Mouse (Mus musculus): ENCODE measurements around the gene Gm20388. TPM values are rescaled to one million over a fixed set of nuclear protein-coding genes. Genes with fewer than 3 reads are reported as not detected.

The Gm20388 gene
- polyA plus RNA-seq, 1 experiment from 2014 or later, result not detected

- Histone ChIP-seq H3K27ac (replicated peaks; ENCODE audit: low read depth, low read length) (no peak overlapping the region), H3K9ac (ENCODE audit: low read length) (no peak overlapping the region), H3K36me3 (ENCODE audit: control insufficient read depth, insufficient read depth, low read length) (no peaks in the 10 kb centered on the region), H3K4me2 (ENCODE audit: low read depth, severe bottlenecking) (peak overlapping the region; percentile 36), H3K27me3 (ENCODE audit: control insufficient read depth, insufficient read depth, low read length) (no peaks in the 10 kb centered on the region), H3K9me3 (ENCODE audit: control insufficient read depth, low read length) (peaks cover 1% of the 10 kb centered on the region; the same call in 1 of the 2 replicates), H3K4me3 (ENCODE audit: low read depth, low read length) (peak overlapping the region; percentile 15; the same call in 1 of the 2 replicates), H3K4me1 (ENCODE audit: control insufficient read depth, insufficient read depth, low read length) (peaks cover 13% of the 10 kb centered on the region)
- DNase-seq (ENCODE audit: low spot score), result peak; percentile 61
- 17% methylated on average over 31 of the region's 31 CpGs for WGBS
- no peak for ATAC-seq (ENCODE audit: insufficient number of reproducible peaks, low FRiP score, low TSS enrichment, low read depth)
Observed at GRCm38 (mm10) chr8:122870377-122870863, 2959.8 kb downstream of the Gm20388 start.

GRCm38 (mm10) chr8:122871663-122872062 lies 2961.0 kb downstream of the Gm20388 start:
- no peak overlapping the region for H3K27ac ChIP-seq (replicated peaks; ENCODE audit: low read depth, low read length)
- H3K36me3 ChIP-seq (ENCODE audit: control insufficient read depth, insufficient read depth, low read length), result no peaks in the 10 kb centered on the region
- 76% methylated on average over 9 of the region's 9 CpGs for WGBS
- no peak for ATAC-seq (ENCODE audit: insufficient number of reproducible peaks, low FRiP score, low TSS enrichment, low read depth)
- no peaks in the 10 kb centered on the region for H3K9me3 ChIP-seq (ENCODE audit: control insufficient read depth, low read length)
- peaks cover 16% of the 10 kb centered on the region for H3K4me1 ChIP-seq (ENCODE audit: control insufficient read depth, insufficient read depth, low read length)
- H3K27me3 ChIP-seq (ENCODE audit: control insufficient read depth, insufficient read depth, low read length), result no peaks in the 10 kb centered on the region
- no peak for DNase-seq (ENCODE audit: low spot score)
- no peak overlapping the region for H3K4me2 ChIP-seq (ENCODE audit: low read depth, severe bottlenecking)
- no peak overlapping the region for H3K4me3 ChIP-seq (ENCODE audit: low read depth, low read length)
- no peak overlapping the region for H3K9ac ChIP-seq (ENCODE audit: low read length)

GRCm38 (mm10) chr8:122873171-122873570 lies 2962.5 kb downstream of the Gm20388 start:
- Histone ChIP-seq H3K4me2 (ENCODE audit: low read depth, severe bottlenecking) (no peak overlapping the region), H3K27ac (replicated peaks; ENCODE audit: low read depth, low read length) (no peak overlapping the region), H3K36me3 (ENCODE audit: control insufficient read depth, insufficient read depth, low read length) (no peaks in the 10 kb centered on the region), H3K4me3 (ENCODE audit: low read depth, low read length) (no peak overlapping the region), H3K27me3 (ENCODE audit: control insufficient read depth, insufficient read depth, low read length) (no peaks in the 10 kb centered on the region), H3K9ac (ENCODE audit: low read length) (no peak overlapping the region), H3K9me3 (ENCODE audit: control insufficient read depth, low read length) (no peaks in the 10 kb centered on the region), H3K4me1 (ENCODE audit: control insufficient read depth, insufficient read depth, low read length) (peaks cover 16% of the 10 kb centered on the region)
- ATAC-seq (ENCODE audit: insufficient number of reproducible peaks, low FRiP score, low TSS enrichment, low read depth) (no peak), DNase-seq (ENCODE audit: low spot score) (no peak)
- WGBS, result 29% methylated on average over 6 of the region's 6 CpGs

- peaks cover 14% of the 10 kb centered on the region for H3K4me1 ChIP-seq (ENCODE audit: control insufficient read depth, insufficient read depth, low read length)
- H3K27me3 ChIP-seq (ENCODE audit: control insufficient read depth, insufficient read depth, low read length), result no peaks in the 10 kb centered on the region
- no peaks in the 10 kb centered on the region for H3K36me3 ChIP-seq (ENCODE audit: control insufficient read depth, insufficient read depth, low read length)
- no peak overlapping the region for H3K4me3 ChIP-seq (ENCODE audit: low read depth, low read length)
- no peak overlapping the region for H3K4me2 ChIP-seq (ENCODE audit: low read depth, severe bottlenecking)
- H3K9ac ChIP-seq (ENCODE audit: low read length), result no peak overlapping the region; the same call in 1 of the 2 replicates
- DNase-seq (ENCODE audit: low spot score) (peak; percentile 47), ATAC-seq (ENCODE audit: insufficient number of reproducible peaks, low FRiP score, low TSS enrichment, low read depth) (0 out of 2 replicates have a peak, but pooled peaks have one; percentile 31)
- 39% methylated on average over 5 of the region's 5 CpGs for WGBS
- H3K27ac ChIP-seq (replicated peaks; ENCODE audit: low read depth, low read length), result no peak overlapping the region
- H3K9me3 ChIP-seq (ENCODE audit: control insufficient read depth, low read length), result no peaks in the 10 kb centered on the region
Observed at GRCm38 (mm10) chr8:122875186-122875585, 2964.5 kb downstream of the Gm20388 start.

- Histone ChIP-seq H3K4me1 (ENCODE audit: control insufficient read depth, insufficient read depth, low read length) (peaks cover 9% of the 10 kb centered on the region), H3K4me3 (ENCODE audit: low read depth, low read length) (no peak overlapping the region), H3K4me2 (ENCODE audit: low read depth, severe bottlenecking) (no peak overlapping the region), H3K9me3 (ENCODE audit: control insufficient read depth, low read length) (no peaks in the 10 kb centered on the region), H3K9ac (ENCODE audit: low read length) (no peak overlapping the region), H3K36me3 (ENCODE audit: control insufficient read depth, insufficient read depth, low read length) (peaks cover 5% of the 10 kb centered on the region; the same call in 1 of the 2 replicates), H3K27ac (replicated peaks; ENCODE audit: low read depth, low read length) (no peak overlapping the region), H3K27me3 (ENCODE audit: control insufficient read depth, insufficient read depth, low read length) (no peaks in the 10 kb centered on the region)
- no peak for DNase-seq (ENCODE audit: low spot score)
- 82% methylated on average over 3 of the region's 3 CpGs for WGBS
- no peak for ATAC-seq (ENCODE audit: insufficient number of reproducible peaks, low FRiP score, low TSS enrichment, low read depth)
Observed at GRCm38 (mm10) chr8:122878231-122878630, 2967.6 kb downstream of the Gm20388 start.

- Histone ChIP-seq H3K4me1 (ENCODE audit: control insufficient read depth, insufficient read depth, low read length) (peaks cover 5% of the 10 kb centered on the region), H3K9ac (ENCODE audit: low read length) (no peak overlapping the region), H3K4me3 (ENCODE audit: low read depth, low read length) (no peak overlapping the region), H3K27ac (replicated peaks; ENCODE audit: low read depth, low read length) (no peak overlapping the region), H3K27me3 (ENCODE audit: control insufficient read depth, insufficient read depth, low read length) (no peaks in the 10 kb centered on the region), H3K9me3 (ENCODE audit: control insufficient read depth, low read length) (no peaks in the 10 kb centered on the region), H3K36me3 (ENCODE audit: control insufficient read depth, insufficient read depth, low read length) (peaks cover 12% of the 10 kb centered on the region; the same call in 1 of the 2 replicates), H3K4me2 (ENCODE audit: low read depth, severe bottlenecking) (no peak overlapping the region)
- ATAC-seq (ENCODE audit: insufficient number of reproducible peaks, low FRiP score, low TSS enrichment, low read depth), result no peak
- no peak for DNase-seq (ENCODE audit: low spot score)
- WGBS, result 44% methylated on average over 3 of the region's 3 CpGs
Observed at GRCm38 (mm10) chr8:122880302-122880701, 2969.7 kb downstream of the Gm20388 start.

GRCm38 (mm10) chr8:122883671-122884070 lies 2973.0 kb downstream of the Gm20388 start:
- H3K4me3 ChIP-seq (ENCODE audit: low read depth, low read length), result no peak overlapping the region
- DNase-seq (ENCODE audit: low spot score), result no peak

GRCm38 (mm10) chr8:122891440-122891839 lies 2980.8 kb downstream of the Gm20388 start:
- no peak for ATAC-seq (ENCODE audit: insufficient number of reproducible peaks, low FRiP score, low TSS enrichment, low read depth)

More at GRCm38 (mm10) chr8:122883671-122884070, 2973.0 kb downstream of the Gm20388 start:
- Histone ChIP-seq H3K9ac (ENCODE audit: low read length) (no peak overlapping the region), H3K4me1 (ENCODE audit: control insufficient read depth, insufficient read depth, low read length) (no peaks in the 10 kb centered on the region), H3K36me3 (ENCODE audit: control insufficient read depth, insufficient read depth, low read length) (peaks cover 36% of the 10 kb centered on the region), H3K9me3 (ENCODE audit: control insufficient read depth, low read length) (no peaks in the 10 kb centered on the region), H3K27me3 (ENCODE audit: control insufficient read depth, insufficient read depth, low read length) (no peaks in the 10 kb centered on the region), H3K4me2 (ENCODE audit: low read depth, severe bottlenecking) (no peak overlapping the region), H3K27ac (replicated peaks; ENCODE audit: low read depth, low read length) (no peak overlapping the region)
- no peak for ATAC-seq (ENCODE audit: insufficient number of reproducible peaks, low FRiP score, low TSS enrichment, low read depth)
- WGBS, result 92% methylated on average over 10 of the region's 10 CpGs

GRCm38 (mm10) chr8:122893451-122893850 lies 2982.8 kb downstream of the Gm20388 start:
- no peaks in the 10 kb centered on the region for H3K27me3 ChIP-seq (ENCODE audit: control insufficient read depth, insufficient read depth, low read length)
- ATAC-seq (ENCODE audit: insufficient number of reproducible peaks, low FRiP score, low TSS enrichment, low read depth) (no peak), DNase-seq (ENCODE audit: low spot score) (no peak)
- H3K9me3 ChIP-seq (ENCODE audit: control insufficient read depth, low read length), result no peaks in the 10 kb centered on the region
- H3K9ac ChIP-seq (ENCODE audit: low read length), result no peak overlapping the region
- peaks cover 44% of the 10 kb centered on the region for H3K36me3 ChIP-seq (ENCODE audit: control insufficient read depth, insufficient read depth, low read length)
- 92% methylated on average over 12 of the region's 12 CpGs for WGBS
- H3K27ac ChIP-seq (replicated peaks; ENCODE audit: low read depth, low read length), result no peak overlapping the region
- H3K4me1 ChIP-seq (ENCODE audit: control insufficient read depth, insufficient read depth, low read length), result no peaks in the 10 kb centered on the region
- no peak overlapping the region for H3K4me2 ChIP-seq (ENCODE audit: low read depth, severe bottlenecking)
- no peak overlapping the region for H3K4me3 ChIP-seq (ENCODE audit: low read depth, low read length)

More at GRCm38 (mm10) chr8:122891440-122891839, 2980.8 kb downstream of the Gm20388 start:
- peaks cover 53% of the 10 kb centered on the region for H3K36me3 ChIP-seq (ENCODE audit: control insufficient read depth, insufficient read depth, low read length)
- H3K4me2 ChIP-seq (ENCODE audit: low read depth, severe bottlenecking), result no peak overlapping the region
- no peak overlapping the region for H3K27ac ChIP-seq (replicated peaks; ENCODE audit: low read depth, low read length)
- no peak for DNase-seq (ENCODE audit: low spot score)
- WGBS, result 88% methylated on average over 12 of the region's 12 CpGs
- H3K9ac ChIP-seq (ENCODE audit: low read length), result no peak overlapping the region
- H3K27me3 ChIP-seq (ENCODE audit: control insufficient read depth, insufficient read depth, low read length), result no peaks in the 10 kb centered on the region
- H3K4me3 ChIP-seq (ENCODE audit: low read depth, low read length), result no peak overlapping the region
- H3K4me1 ChIP-seq (ENCODE audit: control insufficient read depth, insufficient read depth, low read length), result no peaks in the 10 kb centered on the region
- no peaks in the 10 kb centered on the region for H3K9me3 ChIP-seq (ENCODE audit: control insufficient read depth, low read length)
